Mouse (Mus musculus): ENCODE measurements around the gene Anxa7.

Anxa7 gene

GRCm38 (mm10) chr14:20432420-20432819, 47.5 kb downstream of the Anxa7 start:
- in situ Hi-C loops (cut with MboI), result no loop called here

DNA sequence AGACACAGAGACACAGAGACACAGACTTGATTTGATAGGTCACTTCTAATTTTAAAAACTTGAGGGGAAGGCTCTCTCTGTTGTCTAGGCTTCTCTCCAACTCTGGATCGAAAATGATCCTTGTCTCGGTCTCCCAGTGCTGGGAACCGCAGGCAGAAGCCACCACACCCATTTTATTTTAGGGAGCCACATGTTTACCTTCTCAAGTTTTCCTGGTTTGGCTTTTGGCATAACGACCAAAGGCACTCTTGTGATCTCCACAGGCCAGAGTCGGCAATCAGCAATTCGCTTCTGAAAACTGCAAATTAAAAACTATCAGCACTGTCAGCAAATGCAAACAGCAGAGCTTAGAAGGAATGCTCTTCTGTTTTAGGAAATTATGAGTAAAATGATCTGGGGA, 48.2 kb downstream of the Anxa7 start:
- in situ Hi-C loops (cut with MboI), result no loop called here

GRCm38 (mm10) chr14:20429833-20430232, 50.1 kb downstream of the Anxa7 start:
- in situ Hi-C loops (cut with MboI), result no loop called here

DNA sequence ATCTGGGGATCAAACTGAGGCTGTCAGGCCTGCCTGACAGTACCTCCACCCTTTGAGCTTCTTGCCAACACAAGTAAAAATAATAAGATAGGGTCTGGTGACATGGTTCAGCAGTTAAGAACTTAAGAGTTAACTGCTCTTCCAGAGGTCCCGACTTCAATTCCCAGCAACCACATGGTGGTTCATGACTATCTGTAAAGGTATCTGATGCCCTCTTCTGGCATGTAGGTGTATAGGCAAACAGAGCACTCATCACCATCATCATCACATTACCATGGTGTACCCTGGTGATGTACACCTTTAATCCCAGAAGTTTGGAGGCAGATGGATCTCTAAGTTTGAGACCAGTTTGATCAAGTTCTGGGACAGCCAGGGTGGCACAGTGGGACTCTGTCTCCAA, 51.3 kb downstream of the Anxa7 start:
- in situ Hi-C loops (cut with MboI), result no loop called here

DNA sequence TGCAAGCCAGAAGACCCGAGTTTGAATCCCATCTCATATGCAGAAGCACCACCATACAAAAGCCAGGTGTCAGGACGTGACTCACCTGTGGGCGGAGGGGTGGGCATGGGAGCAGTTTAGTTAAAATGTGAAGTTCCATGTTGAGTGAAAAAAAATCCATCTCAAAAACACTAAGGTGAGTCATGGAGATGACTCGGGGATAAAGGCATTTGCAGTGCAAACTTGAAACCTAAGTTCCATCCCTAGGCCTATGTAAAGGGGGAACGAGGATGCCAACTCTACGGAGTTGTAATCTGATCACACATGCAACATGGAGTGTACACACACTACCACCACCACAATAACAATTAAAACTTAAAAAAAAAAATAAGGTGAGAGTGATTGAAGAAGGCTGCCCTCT, 56.9 kb downstream of the Anxa7 start:
- in situ Hi-C loops (cut with MboI), result no loop called here

- in situ Hi-C loops (cut with MboI), result no loop called here
Observed at GRCm38 (mm10) chr14:20422257-20422656, 57.7 kb downstream of the Anxa7 start.
